Mouse (Mus musculus): Measurements from ENCODE around the gene Dnm3. TPM values are rescaled to one million over a fixed set of nuclear protein-coding genes. Genes with fewer than 3 reads are reported as not detected.

Dnm3 gene
- total RNA-seq, 2 experiments from 2014 or later, result 1.2 TPM; not detected in 1

DNA sequence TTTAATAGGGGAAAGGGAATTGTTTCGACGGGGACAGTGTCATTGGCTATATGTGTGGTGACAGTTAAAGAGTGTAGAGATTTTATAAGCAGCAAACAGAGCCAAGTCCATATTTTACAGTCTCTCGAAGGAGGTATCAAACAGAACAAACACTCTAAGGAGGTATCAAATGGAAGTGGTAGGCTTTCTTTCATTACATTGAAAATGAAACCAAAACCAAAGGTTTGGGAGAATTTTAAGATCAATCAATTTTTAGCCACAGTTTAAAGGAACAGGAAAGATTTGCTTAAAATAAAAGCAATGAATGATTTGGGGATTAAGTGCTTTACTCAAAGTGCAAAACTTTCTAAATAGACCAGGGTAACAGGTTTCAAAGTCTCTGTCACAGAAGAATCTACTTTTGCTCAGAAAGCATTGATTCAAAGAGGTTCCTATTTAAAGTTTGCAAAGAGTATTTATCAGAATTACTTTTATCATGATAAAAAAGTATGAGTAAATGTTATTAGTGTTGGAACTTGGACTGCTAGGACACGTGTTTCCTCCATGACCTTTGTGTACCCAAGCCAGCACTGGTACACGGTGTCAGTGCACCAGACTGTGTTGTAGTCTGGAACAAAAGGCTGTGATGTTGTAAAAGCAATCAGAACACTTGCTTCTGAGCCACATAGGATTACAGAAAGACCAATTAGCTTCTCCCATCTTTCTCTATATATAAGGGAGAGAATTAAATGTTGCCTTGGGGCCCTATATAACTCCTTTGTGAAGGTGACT, 526.6 kb downstream of the Dnm3 start:
- no peak for ATAC-seq (replicated peaks; ENCODE audit: low FRiP score, poor library complexity, severe bottlenecking)

DNA sequence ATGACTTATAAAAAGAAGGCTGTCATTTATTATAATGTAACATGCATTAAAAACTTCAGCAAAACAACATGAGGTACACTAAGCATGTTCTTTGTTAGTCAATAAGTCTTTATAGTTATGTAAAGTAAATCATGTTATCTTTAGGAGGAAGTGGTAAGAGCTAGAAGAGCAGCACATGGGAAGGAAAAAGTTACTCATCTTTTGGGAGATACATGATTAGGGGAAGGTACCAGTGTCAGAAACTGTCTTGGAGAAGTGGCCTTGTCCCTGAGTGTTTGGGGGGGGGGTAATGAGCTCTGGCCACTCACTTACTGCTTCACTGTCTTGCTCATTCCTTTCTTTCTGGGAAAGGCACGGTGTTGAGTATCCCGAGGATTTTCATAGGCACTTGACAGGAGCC, 535.8 kb downstream of the Dnm3 start:
- no peak for ATAC-seq (replicated peaks; ENCODE audit: low FRiP score, poor library complexity, severe bottlenecking)

Other genes with a start within 250 kb of the Dnm3 start
- gene Mettl13, start 70.5 kb upstream of the Dnm3 start, total RNA-seq (2015; ENCODE audit: low replicate concordance), result 0.96 and 1.0 TPM in 2 replicates
- 1.7 and 2.2 TPM in 2 replicates for gene Mettl13, start 70.5 kb upstream of the Dnm3 start, total RNA-seq (2017; ENCODE audit: low replicate concordance)
- gene Vamp4, start 92.5 kb upstream of the Dnm3 start, total RNA-seq (2015; ENCODE audit: low replicate concordance), result 13.3 and 18.8 TPM in 2 replicates
- gene Vamp4, start 92.5 kb upstream of the Dnm3 start, total RNA-seq (2017; ENCODE audit: low replicate concordance), result 10.1 and 11.2 TPM in 2 replicates
- gene Myoc, start 161.1 kb upstream of the Dnm3 start, total RNA-seq (2015; ENCODE audit: low replicate concordance), result not detected in 2 replicates
- not detected in 2 replicates for gene Myoc, start 161.1 kb upstream of the Dnm3 start, total RNA-seq (2017; ENCODE audit: low replicate concordance)
- not detected in 2 replicates for gene Myocos, start 180.2 kb upstream of the Dnm3 start, total RNA-seq (2015; ENCODE audit: low replicate concordance)
- not detected in 2 replicates for gene Myocos, start 180.2 kb upstream of the Dnm3 start, total RNA-seq (2017; ENCODE audit: low replicate concordance)